Mouse (Mus musculus) testis, adult 2 months (tissue): ENCODE data around the gene Aff3. TPM values are rescaled to one million over a fixed set of nuclear protein-coding genes. Genes with fewer than 3 reads are reported as not detected.

Experiments
- H3K27ac ChIP-seq: fragments of 200-500 bp; 2 replicates; pipeline ENCODE4 v1.5.1; 2012; ENCODE audit warnings: low read depth, low read length; ENCODE audit not compliant: control insufficient read depth, insufficient read depth
- H3K27me3 ChIP-seq: fragments of 200-500 bp; 2 replicates; pipeline ENCODE4 v1.6.1; 2012; ENCODE audit warnings: mild to moderate bottlenecking, low read length, moderate library complexity; ENCODE audit not compliant: control insufficient read depth, insufficient read depth
- H3K36me3 ChIP-seq: fragments of 200-500 bp; 2 replicates; pipeline ENCODE4 v1.6.1; 2012; ENCODE audit warnings: mild to moderate bottlenecking, low read length; ENCODE audit not compliant: control insufficient read depth, insufficient read depth
- H3K4me1 ChIP-seq: fragments of 200-500 bp; 2 replicates; pipeline ENCODE4 v1.6.1; 2012; ENCODE audit warnings: low read length; ENCODE audit not compliant: control insufficient read depth, insufficient read depth
- H3K4me3 ChIP-seq: fragments of 200-500 bp; 2 replicates; pipeline ENCODE4 v1.5.1; 2012; ENCODE audit warnings: low read depth, mild to moderate bottlenecking, low read length, moderate library complexity, mixed read lengths; ENCODE audit not compliant: control insufficient read depth
- CTCF ChIP-seq: fragments of 200-500 bp; IDR thresholded peaks from 2 replicates; pipeline ENCODE4 v1.5.1; 2012; ENCODE audit warnings: low read depth, mild to moderate bottlenecking, inconsistent platforms, low read length, moderate library complexity; ENCODE audit not compliant: control insufficient read depth, insufficient read depth, insufficient replicate concordance
- POLR2A ChIP-seq: fragments of 200-500 bp; IDR thresholded peaks from 2 replicates; pipeline ENCODE4 v1.6.1; 2012; ENCODE audit warnings: low read depth, mild to moderate bottlenecking, inconsistent platforms, low read length, moderate library complexity; ENCODE audit not compliant: control insufficient read depth
- polyA plus RNA-seq: library from polyadenylated mRNA; depleted of rRNA; stranded (reverse); fragments of >200 nt; gene quantifications from 2 replicates; pipeline ENCODE4 v1.2.3, GENCODE M21; 2012; rRNA removed

The Aff3 gene
- polyA plus RNA-seq, 1 experiment = 8.1 TPM

- Histone ChIP-seq H3K4me1 (peaks cover 14% of the 10 kb centered on the region), H3K4me3 (peak overlapping the region; percentile 93), H3K27ac (peak overlapping the region; percentile 91), H3K36me3 (no peaks in the 10 kb centered on the region), H3K27me3 (no peaks in the 10 kb centered on the region)
- TF ChIP-seq POLR2A (no peak), CTCF (no peak)
These were observed 535.8 kb downstream of the Aff3 start for GRCm38 (mm10) chr1:38128919-38129436.

Other genes with a start within 250 kb of the Aff3 start
- gene Lonrf2, start 171.8 kb upstream of the Aff3 start, polyA plus RNA-seq = 0.28 and 0.29 TPM in 2 replicates
- 1.7 TPM in 2 replicates for gene Chst10, start 233.2 kb upstream of the Aff3 start, polyA plus RNA-seq